Mouse (Mus musculus) stomach, embryonic 14.5 days (tissue): ENCODE measurements around the gene Sdsl. TPM values are rescaled to one million over a fixed set of nuclear protein-coding genes. Genes with fewer than 3 reads are reported as not detected.

Experiments used
- ATAC-seq: fragments of 200-750 bp; cut with Nextera tagmentation; 2 replicates; pipeline ENCODE4 v1.8.0; 2017; ENCODE audit warnings: low read depth, moderate TSS enrichment; ENCODE audit not compliant: insufficient number of reproducible peaks, insufficient read depth, low FRiP score
- H3K27ac ChIP-seq: fragments of 300-500 bp; sonication (generic); 2 replicates; pipeline ENCODE4 v1.5.1; 2014; ENCODE audit warnings: mild to moderate bottlenecking, low read length, moderate library complexity, mixed read lengths
- H3K27me3 ChIP-seq: fragments of 300-500 bp; sonication (generic); 2 replicates; pipeline ENCODE4 v1.6.1; 2014; ENCODE audit warnings: low read length, control low read depth, mixed read lengths; ENCODE audit not compliant: control insufficient read depth, insufficient read depth
- H3K36me3 ChIP-seq: fragments of 300-500 bp; sonication (generic); 2 replicates; pipeline ENCODE4 v1.6.1; 2014; ENCODE audit warnings: mild to moderate bottlenecking, control low read depth, low read length, moderate library complexity, mixed read lengths; ENCODE audit not compliant: control insufficient read depth, insufficient read depth
- H3K4me1 ChIP-seq: fragments of 300-500 bp; sonication (generic); 2 replicates; pipeline ENCODE4 v1.6.1; 2014; ENCODE audit warnings: low read length, control low read depth, mixed read lengths; ENCODE audit not compliant: control insufficient read depth, insufficient read depth
- H3K4me2 ChIP-seq: fragments of 300-500 bp; sonication (generic); replicated peaks from 2 replicates; pipeline ENCODE4 v1.6.1; 2014; ENCODE audit warnings: low read depth, low read length, control low read depth
- H3K4me3 ChIP-seq: fragments of 300-500 bp; sonication (generic); 2 replicates; pipeline ENCODE4 v1.5.1; 2014; ENCODE audit warnings: low read depth, low read length, control low read depth
- H3K9ac ChIP-seq: fragments of 300-500 bp; sonication (generic); replicated peaks from 2 replicates; pipeline ENCODE4 v1.6.1; 2014; ENCODE audit warnings: low read depth, mild to moderate bottlenecking, control low read depth, low read length, moderate library complexity, mixed read lengths
- H3K9me3 ChIP-seq: fragments of 300-500 bp; sonication (generic); 2 replicates; pipeline ENCODE4 v1.6.1; 2016; ENCODE audit warnings: low read depth, low read length, control low read depth; ENCODE audit not compliant: control insufficient read depth
- WGBS: fragments of 180-500 bp; shearing (Covaris S2); extraction: QIAGEN DNeasy Blood & Tissue Kit; methylation state at CpG from one replicate; pipeline ENCODE4 v1.1.7; 2014; 5-methylcytosine and 5-hydroxymethylcytosine counted together
- polyA plus RNA-seq: library from polyadenylated mRNA; unstranded; fragments of >200 nt; fragmentation: Nextera tagmentation; extraction: Ambion mirVana; gene quantifications from 2 replicates; pipeline ENCODE4 v1.2.1, GENCODE M21; 2014

Gene Sdsl
- polyA plus RNA-seq, 1 experiment from 2014 or later, result 5.8 TPM

- WGBS, result under 1% methylated on average over 9 of the region's 9 CpGs
- peaks cover 88% of the 10 kb centered on the region for H3K27me3 ChIP-seq
Measured at GRCm38 (mm10) chr5:120432486-120433015, 40.1 kb downstream of the Sdsl start.

GRCm38 (mm10) chr5:120431649-120432485 is 40.7 kb downstream of the Sdsl start, which contains the start of gene Lhx5:
TSS of gene Lhx5 (plus strand) at chr5:120431699.
- 0 out of 2 replicates have a peak within 1 kb of the TSS, but pooled peaks have one; percentile 11 for H3K4me3 ChIP-seq
- H3K27ac ChIP-seq, result no peak within 1 kb of the TSS
- no peaks in the 10 kb centered on the region for H3K36me3 ChIP-seq
- H3K4me2 ChIP-seq, result no peak within 1 kb of the TSS
- no peak for ATAC-seq
- no peaks in the 10 kb centered on the region for H3K4me1 ChIP-seq
- WGBS, result under 1% methylated on average over 62 of the region's 69 CpGs
- no peaks in the 10 kb centered on the region for H3K9me3 ChIP-seq
- peaks cover 89% of the 10 kb centered on the region for H3K27me3 ChIP-seq
- no peak within 1 kb of the TSS for H3K9ac ChIP-seq

More at GRCm38 (mm10) chr5:120432486-120433015, 40.1 kb downstream of the Sdsl start:
- Histone ChIP-seq H3K9ac (no peak overlapping the region), H3K9me3 (no peaks in the 10 kb centered on the region), H3K4me3 (no peak overlapping the region), H3K36me3 (no peaks in the 10 kb centered on the region), H3K4me2 (no peak overlapping the region), H3K27ac (no peak overlapping the region), H3K4me1 (no peaks in the 10 kb centered on the region)
- ATAC-seq, result no peak

GRCm38 (mm10) chr5:120431001-120431583 is 41.5 kb downstream of the Sdsl start:
- no peak overlapping the region for H3K4me3 ChIP-seq
- no peaks in the 10 kb centered on the region for H3K9me3 ChIP-seq
- H3K9ac ChIP-seq, result no peak overlapping the region
- WGBS, result 2% methylated on average over 30 of the region's 30 CpGs
- H3K4me1 ChIP-seq, result no peaks in the 10 kb centered on the region
- H3K27me3 ChIP-seq, result peaks cover 88% of the 10 kb centered on the region
- ATAC-seq, result no peak
- H3K36me3 ChIP-seq, result no peaks in the 10 kb centered on the region
- no peak overlapping the region for H3K4me2 ChIP-seq
- no peak overlapping the region for H3K27ac ChIP-seq

- no peak overlapping the region for H3K27ac ChIP-seq
- WGBS, result 5% methylated on average over 6 of the region's 6 CpGs
- no peaks in the 10 kb centered on the region for H3K36me3 ChIP-seq
- no peak for ATAC-seq
- H3K27me3 ChIP-seq, result peaks cover 78% of the 10 kb centered on the region
- H3K4me3 ChIP-seq, result no peak overlapping the region
- no peak overlapping the region for H3K4me2 ChIP-seq
- no peak overlapping the region for H3K9ac ChIP-seq
- no peaks in the 10 kb centered on the region for H3K4me1 ChIP-seq
- H3K9me3 ChIP-seq, result no peaks in the 10 kb centered on the region
Measured at GRCm38 (mm10) chr5:120429692-120430091, 42.9 kb downstream of the Sdsl start.

- no peak overlapping the region for H3K4me2 ChIP-seq
- no peak overlapping the region for H3K4me3 ChIP-seq
- no peaks in the 10 kb centered on the region for H3K9me3 ChIP-seq
- no peaks in the 10 kb centered on the region for H3K36me3 ChIP-seq
- no peak overlapping the region for H3K9ac ChIP-seq
- no peaks in the 10 kb centered on the region for H3K4me1 ChIP-seq
- no peak overlapping the region for H3K27ac ChIP-seq
- peaks cover 77% of the 10 kb centered on the region for H3K27me3 ChIP-seq
- 1% methylated on average over 5 of the region's 6 CpGs for WGBS
- no peak for ATAC-seq
Measured at GRCm38 (mm10) chr5:120428990-120429389, 43.6 kb downstream of the Sdsl start.

DNA sequence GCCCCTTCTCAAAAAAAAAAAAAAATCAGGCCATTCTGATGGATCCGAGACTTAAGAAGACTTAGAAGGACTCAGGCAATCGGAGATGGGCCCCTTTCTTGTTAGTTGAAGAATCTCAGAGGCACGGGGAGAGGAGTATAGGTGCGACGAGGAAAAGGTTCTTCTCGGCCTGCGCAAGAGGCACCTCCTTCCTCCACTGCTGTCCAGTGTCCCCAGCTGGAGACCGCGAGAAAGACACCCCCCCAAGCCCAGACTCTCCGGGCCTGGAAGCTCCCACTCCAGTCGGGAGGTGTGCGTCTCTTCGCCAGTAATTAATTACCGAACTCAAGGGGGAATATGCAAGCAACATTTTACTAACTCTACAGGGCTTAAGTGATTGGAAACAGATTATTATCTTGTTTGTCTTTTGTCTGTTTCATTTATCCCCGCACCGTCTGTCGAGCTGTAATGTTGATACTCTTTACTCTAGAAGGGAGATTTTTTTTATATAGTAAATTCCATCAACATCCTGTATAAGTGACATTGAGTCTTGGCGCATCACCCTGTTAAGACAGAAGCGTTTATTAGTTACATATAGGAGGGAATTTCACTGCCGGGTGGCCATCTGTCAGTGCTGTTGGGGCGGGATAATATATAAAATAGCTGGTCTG is 44.3 kb downstream of the Sdsl start:
- H3K9me3 ChIP-seq, result no peaks in the 10 kb centered on the region
- H3K4me3 ChIP-seq, result no peak overlapping the region
- no peaks in the 10 kb centered on the region for H3K36me3 ChIP-seq
- no peak for ATAC-seq
- no peak overlapping the region for H3K9ac ChIP-seq
- under 1% methylated on average over 21 of the region's 21 CpGs for WGBS
- no peak overlapping the region for H3K4me2 ChIP-seq
- peaks cover 72% of the 10 kb centered on the region for H3K27me3 ChIP-seq
- no peak overlapping the region for H3K27ac ChIP-seq
- H3K4me1 ChIP-seq, result no peaks in the 10 kb centered on the region

DNA sequence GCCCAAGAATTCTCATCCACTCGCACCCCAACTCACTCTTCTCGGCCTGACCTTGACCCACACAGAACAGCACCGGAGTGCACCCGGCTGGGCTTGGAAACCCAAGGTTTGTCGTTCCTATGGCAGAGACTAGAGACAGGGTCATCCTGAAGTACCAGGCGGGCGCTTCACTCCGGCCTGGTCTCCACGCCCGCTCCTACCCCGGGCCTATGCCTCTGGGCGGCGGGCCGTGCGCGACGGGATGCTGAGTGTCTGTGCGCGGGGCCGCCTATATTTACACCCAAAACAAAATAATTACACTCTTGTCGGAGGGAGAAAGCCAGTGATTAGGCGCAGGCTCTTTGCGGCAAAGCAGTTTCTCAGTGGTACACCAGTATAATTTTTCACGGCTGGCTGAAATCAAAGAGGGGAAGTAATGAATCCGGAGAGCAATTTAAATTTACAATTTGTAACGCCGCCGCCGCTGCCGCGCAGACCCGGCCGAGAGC is 45.1 kb downstream of the Sdsl start:
- Histone ChIP-seq H3K4me1 (no peaks in the 10 kb centered on the region), H3K9ac (no peak overlapping the region), H3K27me3 (peaks cover 73% of the 10 kb centered on the region), H3K27ac (no peak overlapping the region), H3K36me3 (no peaks in the 10 kb centered on the region), H3K4me3 (no peak overlapping the region), H3K9me3 (no peaks in the 10 kb centered on the region), H3K4me2 (no peak overlapping the region)
- whole genome bisulfite sequencing, result under 1% methylated on average over 33 of the region's 33 CpGs
- ATAC-seq, result no peak

- no peak overlapping the region for H3K4me3 ChIP-seq
- no peak overlapping the region for H3K9ac ChIP-seq
- H3K27ac ChIP-seq, result no peak overlapping the region
- H3K4me1 ChIP-seq, result no peaks in the 10 kb centered on the region
- H3K9me3 ChIP-seq, result no peaks in the 10 kb centered on the region
- no peak for ATAC-seq
- WGBS, result under 1% methylated on average over 10 of the region's 10 CpGs
- no peak overlapping the region for H3K4me2 ChIP-seq
- peaks cover 64% of the 10 kb centered on the region for H3K27me3 ChIP-seq
- no peaks in the 10 kb centered on the region for H3K36me3 ChIP-seq
Measured at GRCm38 (mm10) chr5:120426572-120426971, 46.0 kb downstream of the Sdsl start.
